Comparison of ENCODE assay signal across 13 mouse cellular contexts in the genomic region with DNA sequence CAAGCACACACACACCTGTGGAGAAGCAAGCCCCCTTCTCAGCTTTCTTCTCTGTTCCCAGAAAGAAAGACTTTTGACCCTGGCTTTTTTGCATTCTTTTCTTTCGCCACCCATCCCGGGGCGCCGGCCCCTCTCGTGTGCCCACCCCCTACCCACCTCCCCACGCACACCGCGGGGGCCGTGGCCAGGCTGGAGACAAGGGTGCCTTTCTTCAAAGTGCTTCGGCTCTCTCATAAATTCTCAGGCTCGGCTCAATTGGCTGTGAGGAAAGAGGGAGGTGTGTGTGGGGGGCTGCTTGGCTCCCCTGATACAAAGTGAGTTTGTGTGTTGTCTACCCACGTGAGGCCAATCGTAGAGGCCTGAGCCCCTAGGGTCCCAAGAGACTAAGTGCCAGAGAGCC. TPM values are rescaled to one million over a fixed set of nuclear protein-coding genes. Genes with fewer than 3 reads are reported as not detected.
DNase-seq lines count a peak whose midpoint lies in the region; ATAC-seq lines count a peak whose summit lies in the region.
"Had no signal": no experiment of that assay in that cellular context is flagged by ENCODE, and none has a peak within 500 bp of the region (broad histone marks: within the 10 kb centered on the region; RNA-seq: fewer than 3 reads in every experiment).

No protein-coding gene starts in this region.

- no peak overlapping the region for H3K4me3 ChIP-seq in hindbrain, embryonic 10.5 days
- no peak overlapping the region for H3K4me3 ChIP-seq in hindbrain, embryonic 16.5 days (ENCODE audit: low read length)
- H3K4me3 ChIP-seq in embryonic facial prominence, embryonic 10.5 days: 0 out of 2 replicates have a peak overlapping the region, but pooled peaks have one; percentile 11
- H3K4me3 ChIP-seq in forebrain, embryonic 16.5 days (replicated peaks; ENCODE audit: low read length): no peak overlapping the region
- H3K4me3 ChIP-seq in limb, embryonic 15.5 days: no peak overlapping the region

- no peaks in the 10 kb centered on the region for H3K36me3 ChIP-seq in hindbrain, embryonic 10.5 days
- H3K36me3 ChIP-seq in hindbrain, embryonic 16.5 days (ENCODE audit: control insufficient read depth, insufficient read depth, low read length): no peaks in the 10 kb centered on the region
- H3K36me3 ChIP-seq in embryonic facial prominence, embryonic 10.5 days (replicated peaks): no peaks in the 10 kb centered on the region
- no peaks in the 10 kb centered on the region for H3K36me3 ChIP-seq in forebrain, embryonic 16.5 days (ENCODE audit: control insufficient read depth, insufficient read depth)
- no peaks in the 10 kb centered on the region for H3K36me3 ChIP-seq in limb, embryonic 15.5 days

- 12% methylated on average over 13 of the region's 13 CpGs for WGBS in hindbrain, embryonic 10.5 days
- WGBS in hindbrain, embryonic 16.5 days: 15% methylated on average over 13 of the region's 13 CpGs
- 13% methylated on average over 13 of the region's 13 CpGs for WGBS in embryonic facial prominence, embryonic 10.5 days
- WGBS in forebrain, embryonic 16.5 days: 14% methylated on average over 13 of the region's 13 CpGs
- 11% methylated on average over 13 of the region's 13 CpGs for WGBS in limb, embryonic 15.5 days

- peaks cover 43% of the 10 kb centered on the region for H3K4me1 ChIP-seq in hindbrain, embryonic 10.5 days (replicated peaks)
- no peaks in the 10 kb centered on the region; the same call in 1 of the 2 replicates for H3K4me1 ChIP-seq in hindbrain, embryonic 16.5 days (ENCODE audit: control insufficient read depth, insufficient read depth, low read depth, low read length)
- peaks cover 51% of the 10 kb centered on the region for H3K4me1 ChIP-seq in embryonic facial prominence, embryonic 10.5 days
- peaks cover 14% of the 10 kb centered on the region for H3K4me1 ChIP-seq in forebrain, embryonic 16.5 days (replicated peaks; ENCODE audit: control insufficient read depth, insufficient read depth, low read length)
- H3K4me1 ChIP-seq in limb, embryonic 15.5 days: peaks cover 52% of the 10 kb centered on the region

- no peak for ATAC-seq in hindbrain, embryonic 16.5 days
- no peak for ATAC-seq in forebrain, embryonic 16.5 days
- ATAC-seq in limb, embryonic 15.5 days (ENCODE audit: insufficient number of reproducible peaks, low FRiP score, low TSS enrichment, low read depth): no peak
- ATAC-seq: inflammation-experienced regulatory T-cells, adult 6 months had no signal

- H3K9ac ChIP-seq in hindbrain, embryonic 16.5 days (ENCODE audit: low read depth, low read length): no peak overlapping the region
- H3K9ac ChIP-seq in forebrain, embryonic 16.5 days (replicated peaks; ENCODE audit: low read depth, low read length): no peak overlapping the region
- no peak overlapping the region for H3K9ac ChIP-seq in limb, embryonic 15.5 days
- H3K9ac ChIP-seq: lung, embryonic 14.5 days had no signal

- DNase-seq in hindbrain, embryonic 10.5 days (ENCODE audit: low spot score): no peak
- no peak for DNase-seq in embryonic facial prominence, embryonic 10.5 days (ENCODE audit: low spot score)
- DNase-seq in ovary, adult 18-20 months (ENCODE audit: low spot score): no peak
- no peak for DNase-seq in adrenal gland, postnatal 4 days (ENCODE audit: low spot score in 2 of 2)
- DNase-seq: cerebellum, adult 8-10 months; kidney, postnatal 10 days; liver; lung, embryonic 14.5 days; thymus, postnatal 4 days had no signal

- peaks cover 42% of the 10 kb centered on the region for H3K27me3 ChIP-seq in hindbrain, embryonic 10.5 days (ENCODE audit: insufficient read depth, poor library complexity, severe bottlenecking)
- H3K27me3 ChIP-seq in hindbrain, embryonic 16.5 days (replicated peaks; ENCODE audit: control insufficient read depth, insufficient read depth, low read length): no peaks in the 10 kb centered on the region
- peaks cover 53% of the 10 kb centered on the region for H3K27me3 ChIP-seq in embryonic facial prominence, embryonic 10.5 days (replicated peaks; ENCODE audit: low read depth, poor library complexity, severe bottlenecking)
- no peaks in the 10 kb centered on the region for H3K27me3 ChIP-seq in forebrain, embryonic 16.5 days (replicated peaks; ENCODE audit: control insufficient read depth, insufficient read depth, low read length)
- no peaks in the 10 kb centered on the region; the same call in 1 of the 2 replicates for H3K27me3 ChIP-seq in limb, embryonic 15.5 days

- no peaks in the 10 kb centered on the region for H3K9me3 ChIP-seq in hindbrain, embryonic 10.5 days
- no peaks in the 10 kb centered on the region for H3K9me3 ChIP-seq in hindbrain, embryonic 16.5 days (ENCODE audit: control insufficient read depth, low read length)
- no peaks in the 10 kb centered on the region for H3K9me3 ChIP-seq in embryonic facial prominence, embryonic 10.5 days
- H3K9me3 ChIP-seq in forebrain, embryonic 16.5 days (ENCODE audit: control insufficient read depth, low read length): no peaks in the 10 kb centered on the region
- no peaks in the 10 kb centered on the region for H3K9me3 ChIP-seq in limb, embryonic 15.5 days

- H3K27ac ChIP-seq in hindbrain, embryonic 10.5 days: peak overlapping the region; percentile 73
- no peak overlapping the region for H3K27ac ChIP-seq in hindbrain, embryonic 16.5 days (ENCODE audit: low read depth, low read length)
- H3K27ac ChIP-seq in embryonic facial prominence, embryonic 10.5 days (replicated peaks): peak overlapping the region; percentile 77
- peak overlapping the region; percentile 8; the same call in 1 of the 2 replicates for H3K27ac ChIP-seq in forebrain, embryonic 16.5 days (ENCODE audit: low read length)
- H3K27ac ChIP-seq in limb, embryonic 15.5 days: peak overlapping the region; percentile 39

- no peak overlapping the region for H3K4me2 ChIP-seq in hindbrain, embryonic 16.5 days (ENCODE audit: low read length)
- no peak overlapping the region for H3K4me2 ChIP-seq in forebrain, embryonic 16.5 days (ENCODE audit: low read length)
- 0 out of 2 replicates have a peak overlapping the region, but pooled peaks have one; percentile 17 for H3K4me2 ChIP-seq in limb, embryonic 15.5 days
- H3K4me2 ChIP-seq: lung, embryonic 14.5 days had no signal

RNA-seq across cellular contexts. Expression of a gene that starts 28.4 kb away (rescaled TPM):
- 10.3 and 11.0 TPM in 2 replicates for polyA plus RNA-seq in hindbrain, embryonic 10.5 days (2016; fragmentation: Nextera tagmentation; extraction: Ambion mirVana)
- polyA plus RNA-seq in hindbrain, embryonic 16.5 days (2015; fragmentation: Nextera tagmentation; extraction: Ambion mirVana): 11.5 and 12.4 TPM in 2 replicates
- 11.5 and 11.6 TPM in 2 replicates for polyA plus RNA-seq in embryonic facial prominence, embryonic 10.5 days (2016; fragmentation: Nextera tagmentation; extraction: Ambion mirVana)
- 24.9 and 25.8 TPM in 2 replicates for polyA plus RNA-seq in forebrain, embryonic 16.5 days (2015; fragmentation: Nextera tagmentation; extraction: Ambion mirVana)
- 14.3 and 16.5 TPM in 2 replicates for polyA plus RNA-seq in limb, embryonic 15.5 days (2015; fragmentation: Nextera tagmentation; extraction: Ambion mirVana)
- 10 to 100 TPM; 49.9 to 55.3 TPM for total RNA-seq in adrenal gland, postnatal 4 days (2021)
